Mouse (Mus musculus) heart, postnatal 14 days (tissue): ENCODE data around the gene Tmem30c. TPM values are rescaled to one million over a fixed set of nuclear protein-coding genes. Genes with fewer than 3 reads are reported as not detected.

Experiments
- DNase-seq, 2 experiments: peaks; one replicate each; pipeline ENCODE4 v3.0.0; 2021 to 2022
- intact Hi-C: fragments of 180-260 bp; cut with DNase I; formaldehyde crosslinking; loops from one replicate; pipeline ENCODE4 v1.15.1; 2025
- long read RNA-seq, 2 experiments: library from polyadenylated mRNA; stranded (forward); transcript quantifications; one replicate each; pipeline ENCODE4 v2.0.0; 2021
- total RNA-seq, 2 experiments: library from RNA; stranded (reverse); gene quantifications; 2 replicates each; pipeline ENCODE4 v1.2.3; 2021

Gene Tmem30c
- not detected for total RNA-seq
- long read RNA-seq, experiment 1, result 0 reads
- long read RNA-seq, experiment 2, result 0 reads

DNA sequence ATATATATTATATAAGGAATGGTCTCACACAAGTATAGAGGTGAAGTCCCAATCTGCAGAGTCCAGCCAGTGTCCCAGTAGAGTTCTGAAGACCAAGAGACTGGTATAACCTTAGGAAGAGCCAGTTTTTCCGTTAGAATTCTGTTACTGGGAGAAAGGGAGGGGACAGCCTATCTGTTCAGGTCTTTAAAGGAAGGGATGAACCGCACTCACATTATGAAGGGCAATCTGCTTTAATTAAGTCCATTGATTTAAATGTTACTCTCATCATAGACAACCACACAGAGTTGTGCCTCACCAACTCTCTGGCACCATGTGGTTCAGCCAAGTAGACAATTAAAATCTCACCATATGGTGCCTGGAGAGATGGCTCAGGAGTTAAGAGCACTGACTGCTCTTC lies at the start of gene Tmem30c:
Tmem30c (minus strand) TSS at position 101 of the 400 bp plus-strand sequence.
- intact Hi-C loops, result loop anchor here (5.0 kb wide), 1 partner anchor 45 kb away; no protein-coding TSS in a partner anchor
- DNase-seq, result no peak

DNA sequence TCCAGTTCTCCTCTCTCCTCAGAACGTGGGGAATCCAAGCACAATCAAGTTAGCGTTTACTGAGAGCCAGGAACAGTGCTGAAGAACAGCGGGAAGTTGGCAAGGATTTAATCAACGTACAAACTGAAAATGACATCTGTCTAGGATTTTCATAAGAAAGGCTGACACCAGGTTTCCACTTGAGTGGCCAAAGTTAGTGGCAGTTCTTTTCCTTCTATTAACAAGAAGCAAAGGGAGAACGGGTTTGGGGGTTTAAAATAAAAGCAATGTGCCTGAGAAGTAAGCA lies 47.9 kb upstream of the Tmem30c start:
- intact Hi-C loops, result no loop called here
- DNase-seq, result no peak

DNA sequence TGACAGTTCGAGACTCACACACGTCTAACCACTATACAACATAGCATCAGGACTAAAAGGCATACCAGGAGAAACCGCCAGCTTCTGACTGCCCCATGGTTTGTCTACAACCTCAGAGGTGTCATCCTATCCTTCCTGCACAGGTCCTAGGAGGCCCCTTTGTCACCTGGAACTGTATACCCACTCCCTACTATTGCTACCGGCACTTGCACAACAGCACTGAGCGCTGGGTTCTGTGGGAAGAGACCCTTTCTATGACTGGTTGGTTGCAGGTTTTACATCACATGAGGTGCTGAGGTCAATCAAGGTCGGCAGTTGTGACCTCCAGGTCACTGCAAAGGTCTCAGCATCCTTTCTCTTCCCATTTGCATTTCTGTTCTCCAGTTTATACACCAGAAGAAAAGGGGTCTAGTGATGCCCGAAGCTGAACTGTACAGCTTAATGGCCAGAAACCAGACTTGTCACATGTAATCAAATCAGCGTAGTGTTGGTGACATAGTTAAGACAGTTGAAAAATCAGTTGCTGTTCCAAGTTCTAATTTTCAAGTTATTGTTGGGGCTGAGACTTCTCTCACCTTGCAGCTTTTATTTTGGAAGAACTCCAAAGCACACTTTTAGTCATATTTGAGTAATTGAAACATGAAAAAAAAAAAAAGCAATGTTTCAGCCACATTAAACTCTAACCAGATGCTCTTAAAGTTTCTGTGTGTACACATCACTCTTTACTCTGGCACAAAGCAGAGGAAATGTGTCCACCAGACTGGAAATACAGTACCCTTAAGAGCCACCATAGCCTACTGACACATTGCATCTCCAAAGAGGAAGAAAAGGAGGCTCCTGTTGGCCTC lies 47.3 kb upstream of the Tmem30c start:
- no peak for DNase-seq
- intact Hi-C loops, result no loop called here

DNA sequence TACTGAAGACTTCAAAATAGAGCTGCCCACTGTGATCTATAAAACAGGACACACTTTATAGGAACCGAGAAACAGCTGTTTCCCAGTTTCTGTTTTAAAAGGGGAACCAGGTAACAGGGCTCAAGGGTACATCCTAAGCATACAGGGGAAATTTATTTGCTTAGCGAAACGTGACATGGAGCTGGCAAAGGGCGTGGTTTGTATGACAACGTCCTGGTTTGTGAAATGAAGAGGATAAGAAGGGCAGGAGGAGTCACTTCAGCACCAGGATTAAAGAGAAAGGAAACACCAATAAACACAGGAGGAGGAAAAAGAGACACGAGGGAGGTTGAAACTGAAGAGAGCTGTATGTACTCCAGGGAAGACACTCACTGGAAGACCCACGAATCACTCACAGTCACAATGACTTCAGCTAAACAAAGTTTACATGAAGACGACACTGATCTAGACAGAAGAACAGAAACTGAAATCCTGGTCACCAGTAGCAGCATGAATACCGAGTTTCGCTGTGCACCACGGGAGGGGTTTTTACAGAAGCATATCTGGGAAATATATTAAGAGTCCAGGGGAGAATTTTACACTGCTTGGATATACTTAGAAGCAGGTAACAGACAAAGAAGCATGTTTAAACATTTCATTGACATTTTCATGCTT lies 44.2 kb upstream of the Tmem30c start:
- no peak for DNase-seq
- intact Hi-C loops, result no loop called here

DNA sequence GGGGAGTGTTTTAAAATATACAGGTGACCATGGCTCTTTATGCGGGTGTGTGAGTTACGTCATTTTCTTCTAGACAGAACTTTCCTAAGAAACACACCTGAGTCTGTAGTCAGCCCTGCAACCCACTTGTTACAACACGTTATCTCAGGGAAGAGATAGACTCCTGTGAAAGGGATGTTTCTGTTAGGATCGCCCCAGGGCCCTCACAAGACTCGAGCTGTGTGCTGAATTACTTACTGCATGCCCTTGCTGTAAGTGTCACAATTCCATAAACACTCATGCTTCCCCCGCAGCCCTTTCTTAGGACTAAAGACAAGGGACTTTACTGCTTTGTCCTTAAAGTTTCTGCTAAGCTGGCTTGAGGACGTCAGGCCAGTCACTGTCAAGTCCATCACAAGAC lies 39.6 kb upstream of the Tmem30c start:
- intact Hi-C loops, result no loop called here
- DNase-seq, result no peak

DNA sequence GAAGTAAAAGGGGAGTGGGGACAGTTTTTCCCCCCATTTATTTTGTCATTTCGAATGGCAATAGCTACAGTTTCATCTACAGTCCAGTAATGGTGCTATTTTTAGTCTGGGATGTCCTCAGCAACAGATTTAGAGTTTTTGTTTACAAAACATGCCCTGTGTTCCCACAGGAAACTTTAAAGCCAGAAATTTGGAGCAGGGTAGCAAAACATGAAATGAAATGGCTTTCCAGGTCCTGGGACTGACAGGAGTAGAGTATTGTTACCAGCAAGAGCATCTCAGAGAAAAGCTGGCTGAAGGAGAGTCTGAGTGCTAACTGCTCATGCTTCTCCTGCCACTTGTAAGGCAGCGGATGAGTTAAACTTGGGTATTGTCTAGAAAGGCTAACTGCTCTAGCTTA lies 37.4 kb upstream of the Tmem30c start:
- intact Hi-C loops, result no loop called here
- DNase-seq, result no peak

DNA sequence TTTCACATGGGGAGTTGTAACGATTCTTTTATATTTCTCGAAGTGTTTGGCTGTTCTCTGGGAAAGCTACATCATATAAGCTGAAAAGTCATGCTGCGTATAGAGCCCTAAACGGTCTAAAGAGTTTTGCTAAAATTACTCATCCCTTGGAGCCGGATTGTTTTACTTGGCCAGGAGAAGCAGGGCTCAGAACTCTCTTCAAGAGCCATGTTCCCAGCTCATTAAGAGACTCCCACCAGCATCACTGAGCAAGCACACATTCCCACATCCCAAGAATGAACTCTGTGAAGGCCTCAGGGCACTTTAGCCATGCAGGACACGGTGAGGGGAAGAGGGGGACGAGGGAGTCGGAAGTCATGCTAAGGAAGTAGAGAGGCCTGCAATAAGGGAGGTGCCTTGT lies 36.4 kb upstream of the Tmem30c start:
- peak in 1 of 2 experiments; percentile 26 for DNase-seq
- intact Hi-C loops, result no loop called here

DNA sequence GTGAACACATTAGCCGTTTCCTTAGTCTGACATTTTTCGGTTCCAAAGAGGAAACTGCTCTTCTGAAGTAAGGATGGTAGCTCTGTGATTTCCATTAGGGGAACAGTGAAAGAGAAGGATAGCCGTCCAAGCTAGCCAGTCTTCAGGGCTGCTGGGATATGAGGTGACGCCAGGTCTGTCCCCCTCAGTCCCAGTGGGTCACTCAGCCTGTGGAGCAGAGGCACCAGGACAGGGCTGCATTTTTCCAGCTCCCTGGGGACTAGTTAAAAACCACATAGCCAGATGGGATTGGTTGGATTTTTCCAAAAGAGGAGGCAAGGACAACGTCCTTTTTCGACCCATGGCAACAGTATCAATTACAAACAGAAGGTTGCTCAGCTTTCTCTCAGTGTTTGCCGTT lies 34.3 kb upstream of the Tmem30c start:
- intact Hi-C loops, result no loop called here
- peak; percentile 52 to 57 for DNase-seq

DNA sequence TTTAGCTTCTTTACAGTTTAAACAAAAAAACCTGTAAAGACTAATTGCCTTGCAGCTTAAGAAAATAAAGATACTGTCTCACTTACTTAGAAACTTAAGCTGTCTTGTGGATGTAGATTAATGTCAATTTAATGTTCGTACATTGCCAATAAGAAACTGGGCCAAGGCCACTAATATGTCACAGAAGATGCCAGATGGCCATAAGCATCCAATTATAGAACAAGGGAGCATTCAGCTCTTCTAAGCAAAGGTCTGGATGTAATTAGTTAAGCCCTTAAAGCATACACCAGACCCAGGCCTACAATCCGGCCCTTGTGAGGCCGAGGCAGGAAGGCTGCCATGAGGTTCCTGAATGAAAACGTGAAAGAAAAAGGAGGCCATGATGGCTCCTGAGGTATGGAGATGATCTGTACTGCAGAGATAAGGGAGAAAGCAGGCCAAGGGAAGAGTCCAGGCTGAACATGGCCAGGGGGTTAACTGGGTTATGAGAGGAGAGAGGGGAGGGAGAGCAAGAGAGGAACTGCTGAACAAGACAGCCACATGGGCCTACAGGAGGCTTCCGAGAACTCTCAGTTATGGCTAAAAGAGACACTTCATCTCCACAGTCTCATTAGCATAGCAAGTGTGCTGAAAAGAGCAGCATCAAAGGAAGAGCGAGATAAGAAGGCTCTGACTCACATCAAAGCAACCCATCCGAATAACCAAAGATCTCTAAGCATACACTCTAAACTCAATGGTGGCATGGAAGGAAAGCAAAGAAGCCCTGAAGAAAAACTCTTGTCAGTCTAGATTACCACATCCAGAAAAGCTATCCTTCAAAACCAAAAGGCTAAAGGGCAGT lies 26.8 kb upstream of the Tmem30c start:
- no peak for DNase-seq
- intact Hi-C loops, result loop anchor here (5.0 kb wide), 1 partner anchor 52 kb away; no protein-coding TSS in a partner anchor

DNA sequence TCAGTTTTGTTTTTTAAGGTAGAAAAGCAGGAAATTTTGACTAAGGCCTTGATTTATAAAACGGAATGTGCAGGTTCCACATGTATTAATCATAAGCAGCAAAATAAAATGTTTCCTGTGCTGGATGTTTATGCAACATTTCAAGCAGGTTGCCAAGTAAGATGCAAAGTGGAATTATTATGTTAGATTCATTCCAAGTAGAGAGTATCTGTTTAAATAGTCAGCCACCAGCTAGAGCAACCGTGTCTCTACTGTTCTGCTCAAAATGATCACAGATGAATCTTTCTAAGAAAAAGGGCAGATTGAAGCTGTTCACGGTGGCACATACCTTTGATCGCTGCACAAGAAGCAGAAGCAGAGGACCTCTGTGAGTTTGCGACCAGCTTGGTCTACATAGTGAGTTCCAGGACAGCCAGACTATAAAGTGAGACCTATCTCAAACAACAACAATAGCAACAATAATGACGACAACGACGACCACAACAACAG lies 26.0 kb upstream of the Tmem30c start:
- no peak for DNase-seq
- intact Hi-C loops, result loop anchor here (5.0 kb wide), 1 partner anchor 51 kb away; no protein-coding TSS in a partner anchor

DNA sequence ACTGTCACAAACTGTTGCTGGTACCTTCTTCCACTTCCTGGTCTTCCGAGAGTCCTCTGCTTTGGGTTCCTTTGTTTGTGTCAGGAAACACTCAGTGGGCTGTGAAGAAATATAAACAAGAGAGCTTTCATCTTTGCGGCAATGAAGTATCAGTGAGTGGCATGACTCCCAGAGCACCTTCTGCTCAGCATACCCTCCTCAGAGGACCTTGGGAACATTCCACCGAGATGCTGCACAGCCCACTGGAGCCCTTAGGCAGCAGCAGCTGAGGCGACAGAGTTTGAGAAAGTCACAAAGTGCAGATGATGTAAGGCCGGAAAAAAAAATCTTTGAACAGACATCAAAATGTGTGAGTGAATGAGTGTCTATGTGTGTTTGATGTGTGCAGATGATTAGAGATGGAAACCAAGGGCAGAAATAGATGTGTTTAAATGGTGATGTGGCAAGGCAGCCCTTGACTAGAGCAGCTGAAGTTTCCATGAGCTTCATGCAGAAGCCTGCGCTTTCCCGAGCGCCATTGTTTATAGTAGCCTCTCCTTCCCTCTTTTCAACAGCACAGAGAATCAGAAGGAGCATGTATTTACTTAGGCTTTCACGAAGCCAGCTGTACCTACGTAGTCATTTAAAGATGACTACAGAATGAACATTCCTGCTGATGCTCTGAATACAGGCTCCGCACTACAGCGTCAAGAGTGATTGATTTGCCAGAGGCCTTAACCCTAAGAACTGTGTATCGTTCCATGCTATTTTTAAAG lies 25.4 kb upstream of the Tmem30c start:
- no peak for DNase-seq
- intact Hi-C loops, result loop anchor here (5.0 kb wide), 1 partner anchor 51 kb away; no protein-coding TSS in a partner anchor

DNA sequence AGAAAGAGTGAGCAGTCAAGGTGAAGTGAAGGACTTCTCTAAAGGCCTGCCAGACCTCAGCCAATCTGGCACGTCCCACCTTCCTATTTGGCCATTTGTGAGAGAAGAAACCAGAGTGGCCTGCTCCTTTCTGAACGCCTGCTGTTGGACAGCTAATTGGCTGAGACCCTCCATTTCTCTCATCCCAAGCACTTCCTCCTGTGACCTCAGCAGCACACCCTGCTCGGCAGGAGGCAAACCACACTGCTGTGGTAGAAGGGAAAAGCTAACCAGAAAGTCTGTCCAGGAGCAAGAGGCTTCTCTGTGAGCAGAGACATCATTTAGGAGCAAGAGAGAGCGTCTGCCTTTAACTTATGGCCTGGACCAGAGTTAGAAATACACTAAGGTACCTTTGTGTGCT lies 24.5 kb upstream of the Tmem30c start:
- intact Hi-C loops, result loop anchor here (5.0 kb wide), 1 partner anchor 50 kb away; no protein-coding TSS in a partner anchor
- no peak for DNase-seq

DNA sequence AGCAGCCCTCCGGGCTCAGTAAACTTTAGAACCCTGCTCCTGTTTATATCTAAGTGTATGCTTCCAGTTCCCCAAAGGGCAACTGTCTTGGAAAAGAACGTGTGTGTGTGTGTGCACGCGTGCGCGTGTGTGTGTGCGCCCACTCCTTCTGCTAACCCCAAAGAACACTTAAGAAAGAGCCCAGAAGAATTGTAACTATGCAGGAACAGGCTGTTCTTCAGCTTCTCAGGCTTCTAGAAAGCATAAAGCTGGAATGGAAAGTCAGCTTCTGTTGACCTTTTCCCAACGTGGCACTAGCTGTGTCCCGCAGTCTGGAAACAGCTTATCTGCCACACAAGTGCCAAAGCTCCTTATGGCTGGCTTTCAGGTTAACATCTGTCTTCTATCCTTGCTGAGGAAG lies 22.4 kb upstream of the Tmem30c start:
- DNase-seq, result no peak
- intact Hi-C loops, result loop anchor here (5.0 kb wide), 1 partner anchor 48 kb away; no protein-coding TSS in a partner anchor

DNA sequence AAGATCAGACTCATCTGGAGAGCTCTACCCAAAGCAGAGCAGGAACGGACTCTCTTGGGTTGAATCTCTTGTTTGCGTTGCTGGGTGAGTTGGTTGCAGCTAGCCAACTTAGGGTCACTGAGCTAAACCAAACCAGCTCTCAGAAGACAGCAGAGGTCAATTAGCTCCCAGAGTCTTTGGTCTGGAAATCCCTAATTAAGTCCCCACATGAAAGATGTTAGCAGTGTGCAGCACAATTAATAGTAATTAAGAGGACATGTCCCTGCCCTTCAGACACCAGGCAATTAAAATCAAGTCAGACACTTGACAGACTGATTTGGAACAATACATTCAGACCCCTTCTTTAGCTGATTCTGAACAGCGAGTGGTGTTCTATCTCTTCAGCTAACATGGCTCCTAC lies 21.6 kb upstream of the Tmem30c start:
- intact Hi-C loops, result no loop called here
- no peak for DNase-seq

DNA sequence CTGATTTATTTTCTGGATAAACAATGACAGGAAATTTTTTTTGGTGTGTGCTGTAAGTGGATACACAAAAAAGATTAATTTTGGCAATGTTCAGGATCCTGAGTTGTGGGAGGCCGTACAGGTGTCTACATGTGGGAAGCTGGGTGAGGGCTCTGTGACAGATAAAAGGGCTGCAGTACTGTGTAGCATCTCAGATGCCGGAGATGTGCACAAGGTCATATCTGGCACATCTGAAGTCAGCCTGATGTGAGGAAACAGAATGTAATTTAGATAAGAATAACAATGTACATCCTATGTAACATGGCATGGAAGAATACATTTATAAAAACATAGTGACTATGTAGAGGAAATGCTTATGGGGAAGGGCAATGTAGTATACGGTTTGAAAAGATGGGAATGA lies 20.8 kb upstream of the Tmem30c start:
- intact Hi-C loops, result no loop called here
- DNase-seq, result no peak

DNA sequence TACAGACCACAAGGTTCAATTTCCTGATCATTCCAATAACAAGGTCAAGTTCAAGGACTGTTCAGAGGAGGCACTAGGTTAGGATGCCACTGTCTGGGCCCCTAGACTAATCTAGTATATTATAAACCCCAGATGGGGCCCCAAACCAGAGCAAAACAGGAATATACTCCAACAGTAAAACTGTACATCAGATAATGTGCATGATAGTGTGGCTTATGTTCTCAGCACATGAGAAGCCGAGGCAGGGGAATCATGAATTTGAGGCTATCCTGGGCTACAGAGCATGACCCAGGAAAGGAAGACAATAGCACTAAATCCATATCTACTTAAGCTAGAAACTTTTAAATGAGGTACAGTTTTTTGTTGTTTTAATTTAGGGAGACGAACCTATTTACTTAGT lies 19.5 kb upstream of the Tmem30c start:
- intact Hi-C loops, result no loop called here
- DNase-seq, result no peak

DNA sequence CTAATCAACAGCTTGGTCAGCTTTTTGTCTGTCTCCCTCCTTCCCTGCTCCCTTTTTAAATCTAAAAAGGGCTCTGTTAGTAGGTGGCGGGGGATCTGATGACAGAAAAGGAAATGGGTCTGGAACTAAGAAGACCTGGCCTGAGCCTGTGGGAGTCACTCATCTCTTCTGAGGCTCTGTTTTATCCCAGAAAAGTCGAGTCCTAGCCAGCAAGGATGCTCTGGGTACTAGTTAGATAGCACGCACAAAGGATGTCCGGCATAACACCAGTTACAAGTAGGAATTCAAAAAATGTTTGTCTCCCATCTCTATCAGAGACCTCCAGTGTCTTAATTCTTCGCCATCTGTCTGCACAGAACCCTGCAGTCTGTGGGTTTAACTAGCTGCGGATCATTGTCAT lies 12.8 kb upstream of the Tmem30c start:
- intact Hi-C loops, result no loop called here
- no peak for DNase-seq

DNA sequence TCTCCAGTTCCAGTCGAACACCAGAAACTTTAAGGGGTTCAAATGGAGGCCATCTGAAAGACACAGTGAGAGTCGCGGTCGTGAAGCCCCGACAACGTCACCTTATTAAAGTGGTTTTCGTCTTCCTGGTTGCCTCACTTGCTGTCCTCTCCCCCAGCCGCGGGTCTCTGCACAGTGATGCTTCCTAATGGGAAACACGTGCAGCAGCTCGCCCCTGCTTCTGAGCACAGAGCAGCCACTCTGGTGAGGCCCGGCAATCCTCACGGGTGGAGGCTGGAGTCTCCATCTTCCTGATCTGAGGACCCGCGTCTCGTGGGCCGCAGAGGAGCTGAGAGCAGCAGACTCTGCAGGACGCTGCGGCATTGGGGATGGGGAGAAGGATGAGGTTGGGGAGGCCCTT lies 11.1 kb upstream of the Tmem30c start:
- intact Hi-C loops, result no loop called here
- DNase-seq, result no peak

DNA sequence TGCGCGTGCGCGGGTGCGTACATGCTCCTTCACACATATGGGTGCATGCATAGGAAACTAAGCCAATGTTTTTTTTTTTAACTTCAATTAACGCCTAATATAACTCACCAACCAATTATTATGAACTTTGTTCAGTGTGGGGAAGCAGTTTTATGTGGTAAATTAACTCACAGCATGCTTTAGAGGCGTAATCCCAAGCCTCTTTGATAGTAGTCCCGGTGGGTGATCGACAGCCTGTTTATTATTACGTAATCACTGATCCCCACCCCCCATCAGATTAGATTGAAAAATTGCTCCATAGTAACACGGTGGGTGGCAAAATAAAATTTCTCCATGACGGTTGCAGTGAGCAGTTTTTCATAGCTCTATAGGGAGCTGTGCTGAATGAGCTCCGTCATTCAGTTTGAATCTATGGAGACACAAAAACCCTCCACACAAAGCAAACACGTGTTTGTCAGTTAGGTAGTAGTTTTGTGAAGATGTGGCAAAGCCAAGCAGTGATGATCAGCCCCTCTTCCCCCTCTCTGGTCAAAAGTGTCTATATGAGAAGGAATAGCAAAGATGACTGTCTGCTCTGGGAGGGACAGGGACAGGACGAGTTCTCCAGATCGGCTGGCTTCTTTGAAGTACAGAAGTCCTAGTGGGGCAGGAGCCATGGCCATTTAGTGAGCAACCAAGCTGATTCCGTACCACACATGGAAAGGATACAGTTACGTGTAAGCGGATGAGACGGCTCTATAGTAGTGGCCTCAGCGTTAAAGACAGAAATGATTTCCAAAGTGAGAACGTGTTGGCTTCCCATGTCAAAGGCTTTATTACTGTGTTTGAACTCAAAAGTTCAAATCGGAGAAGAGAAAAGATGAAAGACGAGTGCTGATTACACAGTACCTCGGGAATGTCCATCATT lies 10.4 kb upstream of the Tmem30c start:
- DNase-seq, result no peak
- intact Hi-C loops, result no loop called here
